10 mouse cellular contexts compared by ENCODE assay signal in the genomic region with DNA sequence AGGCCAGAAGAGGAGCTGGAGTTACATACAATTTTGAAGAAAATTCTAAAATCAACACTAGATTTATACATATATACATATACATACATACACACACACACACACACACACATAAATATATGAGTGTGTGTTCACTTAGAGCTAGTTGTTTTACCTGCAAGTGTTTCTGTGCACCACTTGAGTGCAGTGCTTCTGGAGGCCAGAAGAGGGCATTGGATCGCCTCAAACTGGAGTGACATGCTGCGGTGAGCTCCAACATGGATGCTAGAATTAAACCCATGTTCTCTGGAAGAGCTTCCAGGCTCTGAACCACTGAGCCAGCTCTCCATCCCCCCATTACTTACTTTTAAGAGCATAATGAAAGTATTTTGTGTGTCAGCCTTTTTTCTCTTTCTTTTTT. TPM values are rescaled to one million over a fixed set of nuclear protein-coding genes. Genes with fewer than 3 reads are reported as not detected.
A peak's percentile ranks its signal among the peaks of the same experiment; 100 is the strongest.
DNase-seq lines count a peak whose midpoint lies in the region; ATAC-seq and TF ChIP-seq lines count a peak whose summit lies in the region.
"Had no signal": no experiment of that assay in that cellular context is flagged by ENCODE, and none has a peak within 500 bp of the region (broad histone marks: within the 10 kb centered on the region; RNA-seq: fewer than 3 reads in every experiment).

No protein-coding gene starts in this region.

- no peak for ATAC-seq in CD4-positive, CD25-positive, alpha-beta regulatory T cell, adult 4 months
- ATAC-seq in lung, embryonic 14.5 days (ENCODE audit: insufficient read depth): no peak
- peak; percentile 49 to 56; a peak in 2 of 4 replicates for ATAC-seq in hematopoietic stem cell, adult 5-6 weeks (replicated peaks in 1 of 2; ENCODE audit: insufficient read depth in 1 of 2, low FRiP score in 2 of 2, low TSS enrichment in 1 of 2, low read depth in 1 of 2, poor library complexity in 2 of 2, severe bottlenecking in 2 of 2)

- peak; percentile 61 for TF ChIP-seq CTCF in lung, embryonic 14.5 days (IDR thresholded peaks at IDR 0.05; ENCODE audit: low read depth)

- no peaks in the 10 kb centered on the region for H3K4me1 ChIP-seq in lung, embryonic 14.5 days (ENCODE audit: insufficient read depth)

- H3K27me3 ChIP-seq in lung, embryonic 14.5 days (ENCODE audit: insufficient read depth, low read length): no peaks in the 10 kb centered on the region

- no peaks in the 10 kb centered on the region for H3K9me3 ChIP-seq in lung, embryonic 14.5 days (ENCODE audit: low read depth, low read length)

- WGBS in lung, embryonic 14.5 days: 28% methylated on average over 2 of the region's 2 CpGs

- no peak overlapping the region for H3K4me2 ChIP-seq in lung, embryonic 14.5 days

- H3K36me3 ChIP-seq in lung, embryonic 14.5 days (ENCODE audit: insufficient read depth): no peaks in the 10 kb centered on the region

- no peak overlapping the region for H3K9ac ChIP-seq in lung, embryonic 14.5 days

- H3K4me3 ChIP-seq in lung, embryonic 14.5 days (ENCODE audit: low read depth, low read length): no peak overlapping the region

- DNase-seq in CD4-positive, CD25-positive, alpha-beta regulatory T cell, adult 2 months (ENCODE audit: low read depth, low spot score): peak; percentile 45
- peak; percentile 53 for DNase-seq in lung, embryonic 14.5 days
- no peak for DNase-seq in lung, adult 18-20 months
- peak; percentile 37 for DNase-seq in thymus, postnatal 14 days
- DNase-seq in spleen, adult 18-20 months: no peak
- DNase-seq in left cerebral cortex, adult 18-20 months (ENCODE audit: low spot score in 2 of 2): no peak
- DNase-seq: right cerebral cortex, postnatal 14 days had no signal

- no peak overlapping the region for H3K27ac ChIP-seq in lung, embryonic 14.5 days (ENCODE audit: low read depth)
- H3K27ac ChIP-seq: macrophage had no signal

RNA-seq across cellular contexts. Expression of a gene that starts 14.1 kb away (rescaled TPM):
- polyA plus RNA-seq in CD4-positive, CD25-positive, alpha-beta regulatory T cell, adult 4 months (2017; shearing (Covaris generic)): 1 to 10 TPM; 4.4 to 4.7 TPM
- 4.9 and 5.2 TPM in 2 replicates for polyA plus RNA-seq in lung, embryonic 14.5 days (2014; fragmentation: Nextera tagmentation; extraction: Ambion mirVana)
- 1.1 and 1.3 TPM in 2 replicates for total RNA-seq in hematopoietic stem cell, adult 5-6 weeks (2017)
- total RNA-seq in left cerebral cortex, adult 18-20 months (2021): 10 to 100 TPM; 76.3 to 78.7 TPM

RNA-seq across cellular contexts. Expression of a gene that starts 17.6 kb away (rescaled TPM):
- polyA plus RNA-seq in CD4-positive, CD25-positive, alpha-beta regulatory T cell, adult 4 months (2017; shearing (Covaris generic)): 10 to 100 TPM; 14.1 to 23.2 TPM
- 17.3 and 17.6 TPM in 2 replicates for polyA plus RNA-seq in lung, embryonic 14.5 days (2014; fragmentation: Nextera tagmentation; extraction: Ambion mirVana)
- total RNA-seq in hematopoietic stem cell, adult 5-6 weeks (2017): 39.6 and 60.9 TPM in 2 replicates
- 10 to 100 TPM; 62.0 to 71.2 TPM for total RNA-seq in left cerebral cortex, adult 18-20 months (2021)

Comparison
In these comparisons a context has a peak if more than half of its experiments do, and no peak if none do; other contexts are left out.
1. DNase-seq: peak in CD4-positive, CD25-positive, alpha-beta regulatory T cell, adult 2 months (single experiment), lung, embryonic 14.5 days (single experiment) and thymus, postnatal 14 days (single experiment); none in lung, adult 18-20 months (0 of 2), spleen, adult 18-20 months (0 of 2) and left cerebral cortex, adult 18-20 months (0 of 2).
2. ATAC-seq: peak in hematopoietic stem cell, adult 5-6 weeks (2 of 2); none in CD4-positive, CD25-positive, alpha-beta regulatory T cell, adult 4 months (single experiment) and lung, embryonic 14.5 days (single experiment).
3. RNA of a gene that starts 14.1 kb away (total RNA-seq): 76.3 to 78.7 TPM in left cerebral cortex, adult 18-20 months; 1.1 to 1.3 TPM in hematopoietic stem cell, adult 5-6 weeks; every median in the first group is over 10 times any median in the second.